Mouse (Mus musculus): ENCODE data around the gene Gm42742. TPM values are rescaled to one million over a fixed set of nuclear protein-coding genes. Genes with fewer than 3 reads are reported as not detected.

Gene Gm42742
- total RNA-seq, 2 experiments from 2014 or later = 53.6 to 62.4 TPM

DNA sequence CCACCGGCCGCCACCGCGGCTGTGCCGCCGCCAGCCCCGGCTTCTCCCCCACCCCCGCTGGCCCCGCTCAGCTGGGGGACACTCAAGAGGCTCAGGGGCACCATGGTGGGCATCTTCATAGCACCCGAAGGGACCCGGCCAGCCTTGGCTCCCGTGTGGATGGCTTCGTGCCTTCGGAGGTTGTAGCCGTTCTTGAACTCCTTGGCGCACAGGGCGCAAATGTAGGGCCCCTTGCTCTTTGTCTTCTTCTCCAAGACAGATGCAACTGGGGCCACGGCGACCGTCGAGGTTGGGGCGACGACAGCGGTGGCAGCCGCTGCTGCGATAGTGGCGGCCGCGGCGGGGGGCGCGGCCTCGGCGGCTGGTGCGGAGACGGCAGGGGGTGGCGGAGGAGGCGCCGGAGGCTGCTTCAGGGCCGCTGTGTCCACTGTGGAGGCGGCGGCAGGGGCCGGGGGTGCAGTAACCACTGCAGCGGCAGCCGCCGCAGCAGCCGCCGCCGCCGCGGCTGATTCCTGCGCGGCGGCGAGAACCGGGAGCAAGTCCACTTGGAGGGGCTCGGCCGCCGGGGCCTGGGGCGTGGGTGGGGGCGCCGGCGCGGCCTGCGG lies 4.8 kb upstream of the Gm42742 start:
- peak overlapping the region; percentile 77 for H3K4me3 ChIP-seq
- no peak for TF ChIP-seq CTCF (conservative IDR thresholded peaks at IDR 0.05)
- peak overlapping the region; percentile 97 for H3K27ac ChIP-seq
- DNase-seq (ENCODE audit: low spot score in 2 of 2) = no peak

DNA sequence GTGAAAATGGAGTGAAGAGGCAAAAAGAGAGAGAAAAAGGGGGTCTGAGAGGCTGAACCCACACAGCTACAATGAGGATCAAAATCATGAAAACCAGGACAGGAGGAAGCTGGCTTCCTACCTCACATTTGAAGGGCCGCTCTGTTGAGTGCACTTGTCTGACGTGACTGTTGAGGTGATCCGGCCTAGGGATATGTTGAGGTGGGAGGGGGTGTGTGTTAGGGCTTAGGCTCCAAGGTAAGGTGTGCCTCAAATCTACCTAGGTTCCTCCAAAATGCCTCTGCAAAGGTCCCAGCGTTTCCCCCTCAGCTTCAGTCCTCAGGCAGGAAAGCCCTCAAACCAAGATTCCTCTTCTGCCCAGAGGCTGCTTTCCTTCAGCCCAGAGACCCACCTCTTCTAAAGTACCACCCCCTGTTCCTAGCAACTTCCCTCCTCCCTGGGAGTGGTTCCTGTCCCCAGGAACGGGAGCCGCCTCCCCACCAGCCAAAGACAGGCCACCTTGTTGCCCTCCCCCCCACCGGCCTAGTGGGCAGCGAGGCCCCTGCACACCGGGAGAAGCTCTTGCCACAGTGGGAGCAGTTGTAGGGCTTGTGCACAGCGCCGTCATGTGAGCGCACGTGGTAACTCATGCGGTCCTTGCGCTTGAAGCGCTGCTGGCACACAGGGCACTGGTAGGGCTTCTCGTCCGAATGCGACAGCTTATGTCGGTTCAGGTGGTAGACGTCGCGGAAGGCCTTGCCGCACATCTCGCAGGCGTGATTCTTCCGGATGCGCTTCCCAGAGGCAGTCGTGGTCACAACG lies 4.1 kb upstream of the Gm42742 start:
- DNase-seq (ENCODE audit: low spot score in 2 of 2) = peak; percentile 76 to 81
- Histone ChIP-seq H3K27ac (peak overlapping the region; percentile 97), H3K4me3 (peak overlapping the region; percentile 77)
- peak; percentile 68 for TF ChIP-seq CTCF (conservative IDR thresholded peaks at IDR 0.05)

DNA sequence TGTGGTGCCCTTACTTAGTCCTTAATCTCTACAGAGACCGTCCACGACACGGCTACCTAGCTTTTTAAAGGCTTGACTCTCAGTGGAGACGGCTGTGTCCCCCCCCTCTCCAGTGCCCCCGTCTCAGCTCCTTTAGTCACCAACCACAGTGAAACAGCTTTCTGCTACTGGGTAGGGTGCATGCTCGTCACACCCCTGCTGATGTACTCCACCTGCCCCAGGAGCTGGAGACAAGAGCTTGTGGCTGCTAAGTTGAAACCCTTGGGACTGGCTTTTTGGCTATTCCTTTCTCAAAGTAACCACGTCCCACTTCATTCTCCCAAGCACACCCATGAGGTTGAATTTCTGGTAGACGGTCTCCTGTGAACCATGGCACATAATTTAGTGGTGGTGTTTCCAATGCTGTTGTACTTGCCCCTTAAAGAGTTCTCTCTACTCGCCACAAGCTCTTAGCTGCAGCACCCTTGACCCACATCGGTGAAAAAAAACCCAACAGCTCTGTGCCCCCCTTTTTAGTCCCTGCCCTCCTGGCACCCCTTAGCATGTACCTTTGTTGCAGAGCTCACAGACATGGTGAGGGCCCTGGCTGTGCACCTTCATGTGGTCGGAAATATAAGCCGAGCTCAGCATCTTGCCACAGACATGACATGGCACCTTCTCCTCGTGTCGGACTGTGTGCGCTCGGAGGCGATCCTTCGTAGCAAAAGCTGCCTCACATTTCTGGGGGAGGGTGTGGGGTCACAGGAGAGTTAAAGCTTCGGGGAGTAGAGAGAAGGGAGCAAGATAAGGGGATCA lies 3.2 kb upstream of the Gm42742 start:
- no peak for DNase-seq (ENCODE audit: low spot score in 2 of 2)
- TF ChIP-seq CTCF (conservative IDR thresholded peaks at IDR 0.05) = no peak
- peak overlapping the region; percentile 77 for H3K4me3 ChIP-seq
- H3K27ac ChIP-seq = peak overlapping the region; percentile 97

DNA sequence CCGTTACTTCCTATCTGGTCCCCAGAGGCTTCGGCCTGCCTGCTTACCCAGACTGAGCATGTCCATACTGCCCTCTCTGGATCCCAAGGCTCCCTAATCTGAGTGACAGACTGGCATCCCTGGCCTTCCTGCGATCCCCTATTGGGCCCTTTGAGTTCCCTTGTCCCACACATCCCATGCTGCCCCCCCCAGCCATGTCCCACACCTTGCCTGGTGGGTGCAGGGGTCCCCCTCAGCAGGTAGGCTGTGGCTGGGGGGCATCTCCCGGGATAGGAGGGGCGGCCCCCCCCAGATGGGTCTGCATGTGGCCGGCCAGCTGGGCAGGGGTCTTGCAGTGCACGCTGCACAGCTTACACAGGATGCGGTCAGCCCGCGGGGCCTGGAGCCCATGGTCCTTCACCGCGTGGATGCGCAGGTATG lies 2.4 kb upstream of the Gm42742 start:
- Histone ChIP-seq H3K4me3 (no peak overlapping the region), H3K27ac (peak overlapping the region; percentile 99)
- TF ChIP-seq CTCF (conservative IDR thresholded peaks at IDR 0.05) = no peak
- DNase-seq (ENCODE audit: low spot score in 2 of 2) = no peak

DNA sequence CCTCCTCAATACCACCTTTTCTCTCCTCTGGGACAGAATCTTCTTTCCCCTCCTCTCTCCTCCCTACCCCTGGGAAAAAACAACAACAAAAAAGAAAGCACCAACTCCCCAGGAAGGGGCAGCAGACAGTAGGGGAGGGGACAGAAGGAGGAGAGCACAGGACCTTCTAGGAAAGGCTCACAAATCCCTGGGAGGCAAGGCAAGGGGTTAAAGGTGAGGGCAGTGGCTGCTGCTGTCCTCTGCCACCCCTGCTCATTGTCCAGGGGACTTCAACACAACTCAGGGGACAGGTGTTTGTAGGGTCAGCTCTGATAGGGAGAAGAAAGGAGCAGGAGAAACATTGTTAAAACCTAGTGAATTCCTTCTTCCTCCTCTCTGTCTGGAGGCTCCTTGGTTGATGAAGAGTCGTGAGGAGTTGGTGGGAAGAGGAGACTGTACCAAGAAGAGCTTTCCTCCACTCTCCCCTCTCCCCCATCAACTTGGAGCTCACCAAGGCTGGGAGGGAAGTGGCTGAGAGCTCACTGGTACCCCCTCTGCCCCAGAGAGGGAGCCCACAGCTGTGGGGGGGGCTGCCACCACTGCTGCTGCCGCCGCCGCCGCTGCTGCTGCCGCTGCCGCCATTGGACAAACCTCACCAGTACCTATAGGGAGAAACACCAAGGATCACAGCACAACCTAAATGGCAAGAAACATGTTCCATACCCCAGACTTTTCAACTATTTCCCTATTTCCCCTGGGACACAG lies 1.8 kb upstream of the Gm42742 start:
- Histone ChIP-seq H3K4me3 (no peak overlapping the region), H3K27ac (peak overlapping the region; percentile 99)
- TF ChIP-seq CTCF (conservative IDR thresholded peaks at IDR 0.05) = no peak
- no peak for DNase-seq (ENCODE audit: low spot score in 2 of 2)

DNA sequence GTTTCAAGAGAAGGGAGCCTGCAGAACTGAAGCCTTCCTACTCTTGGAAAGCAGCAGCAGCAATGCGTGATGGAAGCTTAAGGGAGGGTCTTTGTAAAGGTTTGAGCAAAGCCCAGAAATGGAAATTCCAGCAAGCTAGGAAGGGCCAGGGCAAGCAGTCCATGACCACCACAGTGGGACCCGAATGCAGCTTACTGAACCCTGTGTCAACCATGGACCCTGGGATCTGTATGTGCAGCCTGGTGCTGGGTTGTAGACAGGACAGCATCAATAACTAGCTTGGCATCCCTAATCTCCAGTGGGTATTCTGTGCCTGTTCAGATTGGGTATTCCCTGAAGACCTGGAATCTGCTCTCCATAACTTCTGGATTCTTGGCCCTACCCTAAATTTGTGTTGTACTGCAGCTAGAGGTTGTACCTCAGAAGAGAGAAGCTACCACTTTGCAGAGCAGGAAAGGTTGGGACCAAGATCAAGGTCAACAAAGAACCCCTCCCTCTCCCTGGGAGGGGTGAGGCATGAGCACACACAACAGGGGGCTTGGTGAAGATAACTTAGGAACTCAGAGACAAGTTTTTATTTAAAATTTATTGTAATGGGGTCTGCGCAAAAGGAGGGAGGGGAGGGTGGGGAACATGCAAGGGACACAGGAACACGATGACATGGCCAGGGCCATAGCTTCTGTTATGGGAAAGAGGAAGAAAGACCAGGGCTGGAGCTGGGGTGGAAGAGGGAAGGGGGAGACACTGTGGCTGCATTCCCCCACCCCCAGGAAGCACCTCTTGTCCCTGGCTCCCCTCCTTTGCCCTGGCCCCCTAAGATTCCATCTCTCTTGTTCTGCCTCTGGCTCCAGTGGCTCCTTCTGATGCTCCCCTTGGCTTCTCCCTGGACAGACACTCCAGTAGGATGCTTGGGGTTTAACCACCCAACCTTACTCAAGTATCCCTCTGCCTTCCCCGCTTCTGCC lies 948 bp upstream of the Gm42742 start:
- Histone ChIP-seq H3K27ac (peak overlapping the region; percentile 99), H3K4me3 (peak overlapping the region; percentile 77)
- no peak for DNase-seq (ENCODE audit: low spot score in 2 of 2)
- no peak for TF ChIP-seq CTCF (conservative IDR thresholded peaks at IDR 0.05)

DNA sequence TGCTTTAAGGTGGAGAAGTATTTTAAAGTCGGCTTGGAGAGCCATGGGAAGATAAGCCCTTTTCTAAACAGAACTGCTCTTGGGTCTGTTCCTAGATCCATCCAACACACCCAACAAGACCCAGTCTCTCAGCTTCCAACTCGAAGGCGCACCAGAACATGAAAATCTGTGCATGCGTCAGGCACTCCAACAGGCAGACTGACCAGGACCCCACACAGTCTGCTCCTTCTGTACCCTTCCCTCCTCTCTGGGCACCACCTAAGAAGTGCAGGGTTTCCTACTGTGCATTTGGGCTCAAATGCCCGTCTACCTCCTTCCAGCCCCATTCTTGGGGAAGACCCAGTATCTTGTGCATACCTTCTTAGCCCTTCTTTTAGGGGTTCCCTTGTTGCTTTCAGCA lies 406 bp downstream of the Gm42742 start:
- peak overlapping the region; percentile 77 for H3K4me3 ChIP-seq
- no peak for DNase-seq (ENCODE audit: low spot score in 2 of 2)
- TF ChIP-seq CTCF (conservative IDR thresholded peaks at IDR 0.05) = no peak
- peak overlapping the region; percentile 99 for H3K27ac ChIP-seq

DNA sequence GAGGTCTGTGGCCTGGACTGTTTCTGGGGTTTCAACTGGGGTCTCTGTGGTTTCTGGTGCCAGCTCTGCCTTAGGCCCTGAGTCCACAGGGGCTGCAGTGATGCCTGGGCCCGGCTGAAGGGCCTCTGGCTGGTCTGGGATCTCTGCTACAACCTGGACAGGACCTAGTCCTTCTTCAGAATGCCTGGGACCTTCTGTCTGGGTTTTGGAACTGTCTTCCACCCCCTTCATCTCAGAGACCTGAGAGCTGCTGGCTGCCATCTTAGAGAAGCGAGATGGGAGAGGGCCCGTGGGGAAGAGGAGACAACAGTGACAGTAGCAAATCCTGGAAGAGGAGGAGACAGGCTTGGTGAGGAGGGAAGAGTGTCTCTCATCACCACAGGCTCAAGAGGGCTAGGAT lies 866 bp downstream of the Gm42742 start:
- peak overlapping the region; percentile 99 for H3K27ac ChIP-seq
- H3K4me3 ChIP-seq = peak overlapping the region; percentile 77
- peak in 1 of 2 experiments; percentile 27 for DNase-seq (ENCODE audit: low spot score in 2 of 2)
- no peak for TF ChIP-seq CTCF (conservative IDR thresholded peaks at IDR 0.05)

DNA sequence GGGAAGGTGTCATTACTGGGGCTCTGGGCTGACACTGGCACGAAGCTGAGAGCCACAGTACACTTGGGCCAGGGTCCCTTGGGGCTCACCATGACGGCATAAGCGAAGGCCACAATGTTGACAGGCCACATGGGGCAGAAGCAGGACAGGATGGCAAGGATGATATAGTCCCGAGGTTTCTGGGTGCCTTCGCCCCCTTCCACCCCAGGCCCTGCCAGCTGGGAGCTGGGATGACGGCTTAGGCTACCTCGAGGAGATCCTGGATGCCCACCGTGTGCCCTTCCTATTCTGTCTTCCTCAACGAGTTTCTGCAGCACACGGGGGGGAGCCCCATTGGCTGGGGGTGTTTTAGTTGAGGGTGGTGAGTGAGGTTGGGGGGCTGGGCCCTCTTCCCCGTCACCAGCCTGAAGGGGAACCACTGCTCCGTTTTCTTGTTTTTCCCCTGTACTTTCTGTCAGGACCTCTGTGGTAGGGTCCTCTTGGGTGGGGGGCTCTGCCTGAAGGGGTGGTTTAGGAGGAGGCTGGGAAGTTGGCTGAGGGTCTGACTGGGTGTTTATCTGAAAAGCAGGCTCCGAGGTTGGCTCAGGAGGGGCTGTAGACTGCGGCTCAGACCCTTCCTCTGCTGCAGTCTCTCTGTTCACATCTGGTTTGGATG lies 1.5 kb downstream of the Gm42742 start:
- H3K4me3 ChIP-seq = peak overlapping the region; percentile 77
- no peak for TF ChIP-seq CTCF (conservative IDR thresholded peaks at IDR 0.05)
- H3K27ac ChIP-seq = peak overlapping the region; percentile 99
- no peak for DNase-seq (ENCODE audit: low spot score in 2 of 2)

DNA sequence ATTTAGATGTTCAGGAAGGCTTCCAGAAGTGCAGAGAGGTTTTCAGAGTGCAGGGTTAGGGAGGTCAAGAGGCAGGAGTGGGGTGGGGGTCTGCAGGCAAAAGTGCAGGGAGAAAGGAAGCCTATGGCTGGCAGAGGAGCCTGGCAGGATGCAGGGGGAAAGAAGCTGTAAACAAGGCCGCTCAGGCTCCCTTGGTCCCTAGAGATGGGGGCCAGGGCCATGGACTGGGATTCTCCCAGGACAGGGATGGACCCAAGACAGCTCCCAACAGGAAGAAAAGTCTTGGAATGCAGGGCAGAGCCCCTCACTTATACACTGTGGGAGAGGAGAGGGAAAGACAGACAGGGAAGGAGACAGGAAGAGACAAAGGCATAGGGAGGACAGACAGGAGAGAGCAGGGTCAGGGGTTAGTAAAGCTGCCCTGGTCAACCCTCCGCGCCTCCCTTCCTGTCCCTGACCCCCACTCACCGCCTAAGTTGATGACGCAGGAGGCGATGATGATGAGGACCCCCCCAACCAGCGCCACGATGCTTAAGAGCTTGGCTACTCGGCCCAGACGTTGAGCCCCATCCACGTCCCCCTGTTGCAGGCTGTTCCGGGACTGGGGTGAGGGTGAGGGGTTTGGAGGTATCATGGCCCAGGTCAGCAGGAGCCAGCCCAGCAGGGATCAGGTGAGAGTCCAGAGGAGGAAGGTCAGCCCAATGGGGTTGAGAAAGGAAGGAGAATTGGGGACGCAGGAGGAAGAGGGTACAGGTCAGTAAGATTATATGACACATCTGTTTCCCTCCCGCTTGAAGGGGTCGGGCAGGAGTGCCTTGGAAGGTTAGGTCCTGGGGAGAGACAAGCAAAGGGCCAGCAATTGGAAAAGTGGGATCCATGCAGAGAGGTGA lies 2.2 kb downstream of the Gm42742 start:
- TF ChIP-seq CTCF (conservative IDR thresholded peaks at IDR 0.05) = no peak
- Histone ChIP-seq H3K4me3 (peak overlapping the region; percentile 77), H3K27ac (peak overlapping the region; percentile 99)
- DNase-seq (ENCODE audit: low spot score in 2 of 2) = no peak
